Mouse (Mus musculus): ENCODE data around the gene Tln2. TPM values are rescaled to one million over a fixed set of nuclear protein-coding genes. Genes with fewer than 3 reads are reported as not detected.
"Not testable (repeated sequence)": the region's sequence is repeated elsewhere in the genome, so short reads cannot be mapped to it uniquely, and the experiment has no call there.

Tln2 gene
- polyA plus RNA-seq, 1 experiment from 2014 or later = 22.9 TPM

- H3K4me1 ChIP-seq (replicated peaks) = no peaks in the 10 kb centered on the region
- WGBS = 93% methylated on average over 10 of the region's 10 CpGs
- H3K36me3 ChIP-seq = peaks cover 16% of the 10 kb centered on the region; the same call in 1 of the 2 replicates
- no peaks in the 10 kb centered on the region for H3K9me3 ChIP-seq
- DNase-seq (ENCODE audit: low spot score) = no peak
- no peak overlapping the region for H3K27ac ChIP-seq
- no peaks in the 10 kb centered on the region for H3K27me3 ChIP-seq (ENCODE audit: insufficient read depth, poor library complexity, severe bottlenecking)
- H3K4me3 ChIP-seq = no peak overlapping the region
These were observed 257.0 kb downstream of the Tln2 start for GRCm38 (mm10) chr9:67302386-67302989.

- Histone ChIP-seq H3K9me3 (no peaks in the 10 kb centered on the region), H3K36me3 (peaks cover 16% of the 10 kb centered on the region; the same call in 1 of the 2 replicates), H3K4me1 (replicated peaks) (no peaks in the 10 kb centered on the region), H3K27ac (no peak overlapping the region), H3K27me3 (ENCODE audit: insufficient read depth, poor library complexity, severe bottlenecking) (no peaks in the 10 kb centered on the region), H3K4me3 (no peak overlapping the region)
- WGBS = 85% methylated on average over 2 of the region's 2 CpGs
- no peak for DNase-seq (ENCODE audit: low spot score)
These were observed 257.9 kb downstream of the Tln2 start for GRCm38 (mm10) chr9:67301571-67301970.

GRCm38 (mm10) chr9:67300769-67301168 lies 258.7 kb downstream of the Tln2 start:
- no peaks in the 10 kb centered on the region for H3K27me3 ChIP-seq (ENCODE audit: insufficient read depth, poor library complexity, severe bottlenecking)
- H3K4me1 ChIP-seq (replicated peaks) = no peaks in the 10 kb centered on the region
- no peak for DNase-seq (ENCODE audit: low spot score)
- no peak overlapping the region for H3K4me3 ChIP-seq
- WGBS = 81% methylated on average over 5 of the region's 5 CpGs
- H3K36me3 ChIP-seq = peaks cover 11% of the 10 kb centered on the region; the same call in 1 of the 2 replicates
- H3K9me3 ChIP-seq = no peaks in the 10 kb centered on the region
- no peak overlapping the region for H3K27ac ChIP-seq

GRCm38 (mm10) chr9:67300346-67300745 lies 259.2 kb downstream of the Tln2 start:
- no peak for DNase-seq (ENCODE audit: low spot score)
- WGBS = 71% methylated on average over 3 of the region's 3 CpGs
- Histone ChIP-seq H3K36me3 (peaks cover 11% of the 10 kb centered on the region; the same call in 1 of the 2 replicates), H3K27ac (no peak overlapping the region), H3K4me3 (no peak overlapping the region), H3K27me3 (ENCODE audit: insufficient read depth, poor library complexity, severe bottlenecking) (no peaks in the 10 kb centered on the region), H3K4me1 (replicated peaks) (no peaks in the 10 kb centered on the region), H3K9me3 (no peaks in the 10 kb centered on the region)

GRCm38 (mm10) chr9:67299164-67299563 lies 260.3 kb downstream of the Tln2 start:
- Histone ChIP-seq H3K36me3 (0 out of 2 replicates have a peak, but pooled peaks cover under 1% of the 10 kb centered on the region), H3K4me1 (replicated peaks) (no peaks in the 10 kb centered on the region), H3K9me3 (no peaks in the 10 kb centered on the region), H3K4me3 (no peak overlapping the region), H3K27ac (no peak overlapping the region), H3K27me3 (ENCODE audit: insufficient read depth, poor library complexity, severe bottlenecking) (no peaks in the 10 kb centered on the region)
- no peak for DNase-seq (ENCODE audit: low spot score)
- WGBS = 91% methylated on average over 6 of the region's 6 CpGs

GRCm38 (mm10) chr9:67297236-67297889 lies 262.1 kb downstream of the Tln2 start:
- Histone ChIP-seq H3K36me3 (no peaks in the 10 kb centered on the region), H3K27me3 (ENCODE audit: insufficient read depth, poor library complexity, severe bottlenecking) (no peaks in the 10 kb centered on the region), H3K9me3 (no peaks in the 10 kb centered on the region), H3K4me3 (no peak overlapping the region), H3K27ac (no peak overlapping the region), H3K4me1 (replicated peaks) (no peaks in the 10 kb centered on the region)
- DNase-seq (ENCODE audit: low spot score) = no peak
- WGBS = 92% methylated on average over 6 of the region's 6 CpGs

- no peak overlapping the region for H3K4me3 ChIP-seq
- H3K9me3 ChIP-seq = no peaks in the 10 kb centered on the region
- WGBS = 85% methylated on average over 4 of the region's 4 CpGs
- no peak for DNase-seq (ENCODE audit: low spot score)
- H3K36me3 ChIP-seq = peaks cover 22% of the 10 kb centered on the region
- H3K27me3 ChIP-seq (ENCODE audit: insufficient read depth, poor library complexity, severe bottlenecking) = no peaks in the 10 kb centered on the region
- 0 out of 2 replicates have a peak, but pooled peaks cover 6% of the 10 kb centered on the region for H3K4me1 ChIP-seq (replicated peaks)
- H3K27ac ChIP-seq = no peak overlapping the region
These were observed 272.0 kb downstream of the Tln2 start for GRCm38 (mm10) chr9:67287457-67287856.

GRCm38 (mm10) chr9:67286801-67287200 lies 272.7 kb downstream of the Tln2 start:
- Histone ChIP-seq H3K27me3 (ENCODE audit: insufficient read depth, poor library complexity, severe bottlenecking) (no peaks in the 10 kb centered on the region), H3K9me3 (no peaks in the 10 kb centered on the region), H3K36me3 (peaks cover 22% of the 10 kb centered on the region), H3K27ac (no peak overlapping the region), H3K4me1 (replicated peaks) (0 out of 2 replicates have a peak, but pooled peaks cover 6% of the 10 kb centered on the region), H3K4me3 (no peak overlapping the region)
- no peak for DNase-seq (ENCODE audit: low spot score)
- 89% methylated on average over 3 of the region's 3 CpGs for WGBS

- Histone ChIP-seq H3K9me3 (no peaks in the 10 kb centered on the region), H3K27ac (no peak overlapping the region), H3K4me1 (replicated peaks) (peaks cover 9% of the 10 kb centered on the region; the same call in 1 of the 2 replicates), H3K4me3 (no peak overlapping the region), H3K27me3 (ENCODE audit: insufficient read depth, poor library complexity, severe bottlenecking) (no peaks in the 10 kb centered on the region), H3K36me3 (peaks cover 18% of the 10 kb centered on the region)
- 78% methylated on average over 3 of the region's 3 CpGs for WGBS
- no peak for DNase-seq (ENCODE audit: low spot score)
These were observed 274.0 kb downstream of the Tln2 start for GRCm38 (mm10) chr9:67285544-67285943.

GRCm38 (mm10) chr9:67281812-67282211 lies 277.7 kb downstream of the Tln2 start:
- H3K36me3 ChIP-seq = peaks cover 4% of the 10 kb centered on the region
- no peak overlapping the region for H3K27ac ChIP-seq
- H3K27me3 ChIP-seq (ENCODE audit: insufficient read depth, poor library complexity, severe bottlenecking) = no peaks in the 10 kb centered on the region
- H3K4me3 ChIP-seq = no peak overlapping the region
- no peak for DNase-seq (ENCODE audit: low spot score)
- 91% methylated on average over 6 of the region's 6 CpGs for WGBS
- no peaks in the 10 kb centered on the region for H3K9me3 ChIP-seq
- H3K4me1 ChIP-seq (replicated peaks) = peaks cover 3% of the 10 kb centered on the region; the same call in 1 of the 2 replicates

GRCm38 (mm10) chr9:67280311-67280710 lies 279.2 kb downstream of the Tln2 start:
- not testable (repeated sequence) for H3K4me3 ChIP-seq; H3K27me3 ChIP-seq (ENCODE audit: insufficient read depth, poor library complexity, severe bottlenecking); H3K27ac ChIP-seq; DNase-seq (ENCODE audit: low spot score); H3K9me3 ChIP-seq; H3K36me3 ChIP-seq; H3K4me1 ChIP-seq (replicated peaks)

GRCm38 (mm10) chr9:67276446-67276845 lies 283.1 kb downstream of the Tln2 start:
- DNase-seq (ENCODE audit: low spot score) = no peak
- Histone ChIP-seq H3K4me3 (no peak overlapping the region), H3K36me3 (peaks cover 10% of the 10 kb centered on the region; the same call in 1 of the 2 replicates), H3K27me3 (ENCODE audit: insufficient read depth, poor library complexity, severe bottlenecking) (no peaks in the 10 kb centered on the region), H3K9me3 (no peaks in the 10 kb centered on the region), H3K4me1 (replicated peaks) (peaks cover 3% of the 10 kb centered on the region; the same call in 1 of the 2 replicates), H3K27ac (no peak overlapping the region)
- 94% methylated on average over 6 of the region's 6 CpGs for whole genome bisulfite sequencing

- Histone ChIP-seq H3K36me3 (peaks cover 10% of the 10 kb centered on the region; the same call in 1 of the 2 replicates), H3K4me1 (replicated peaks) (no peaks in the 10 kb centered on the region), H3K9me3 (no peaks in the 10 kb centered on the region), H3K27me3 (ENCODE audit: insufficient read depth, poor library complexity, severe bottlenecking) (no peaks in the 10 kb centered on the region), H3K27ac (no peak overlapping the region), H3K4me3 (no peak overlapping the region)
- WGBS = 53% methylated on average over 3 of the region's 3 CpGs
- no peak for DNase-seq (ENCODE audit: low spot score)
These were observed 285.2 kb downstream of the Tln2 start for GRCm38 (mm10) chr9:67274296-67274695.
